Mouse (Mus musculus) kidney, adult 2 months (tissue): ENCODE measurements at regions not wholly inside any gene's neighbourhood (a gene's known extent, or its start where the extent isn't known, plus 50 kb on each side); places are given as distances from the start of the nearest gene placed in this dataset.

Experiments used
- CTCF ChIP-seq: fragments of 200-500 bp; conservative IDR thresholded peaks from 2 replicates; pipeline ENCODE4 v1.5.1; 2011; ENCODE audit warnings: low read depth, mild to moderate bottlenecking, control low read depth, low read length, moderate library complexity, mixed read lengths; ENCODE audit not compliant: insufficient read depth, insufficient read length
- POLR2A ChIP-seq: fragments of 200-500 bp; IDR thresholded peaks from one replicate; pipeline ENCODE4 v1.6.1; 2011; ENCODE audit warnings: low read depth, low read length, control low read depth

DNA sequence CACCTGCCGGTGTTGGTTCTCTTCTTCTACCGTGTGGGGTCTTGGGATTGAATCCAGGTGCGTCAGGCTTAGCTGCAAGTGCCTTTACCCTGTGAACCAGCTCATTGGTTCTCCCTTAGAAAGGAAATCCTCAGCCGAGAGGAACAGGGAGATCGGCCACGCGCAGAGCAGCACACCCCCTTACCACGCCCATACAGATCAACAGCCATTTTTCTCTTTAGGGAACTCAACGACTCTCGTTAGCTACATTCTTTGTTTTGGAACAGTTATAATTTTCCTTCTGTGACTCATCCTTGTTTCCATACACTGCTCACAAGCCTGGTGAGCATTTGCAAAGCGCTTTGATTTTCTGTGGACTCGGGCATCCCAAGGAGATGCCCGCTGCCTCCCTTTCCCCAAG is 194.7 kb downstream of the Matn1 start:
- TF ChIP-seq POLR2A (no peak), CTCF (no peak)
